Mouse (Mus musculus): Measurements from ENCODE around the gene Grik4.

DNA sequence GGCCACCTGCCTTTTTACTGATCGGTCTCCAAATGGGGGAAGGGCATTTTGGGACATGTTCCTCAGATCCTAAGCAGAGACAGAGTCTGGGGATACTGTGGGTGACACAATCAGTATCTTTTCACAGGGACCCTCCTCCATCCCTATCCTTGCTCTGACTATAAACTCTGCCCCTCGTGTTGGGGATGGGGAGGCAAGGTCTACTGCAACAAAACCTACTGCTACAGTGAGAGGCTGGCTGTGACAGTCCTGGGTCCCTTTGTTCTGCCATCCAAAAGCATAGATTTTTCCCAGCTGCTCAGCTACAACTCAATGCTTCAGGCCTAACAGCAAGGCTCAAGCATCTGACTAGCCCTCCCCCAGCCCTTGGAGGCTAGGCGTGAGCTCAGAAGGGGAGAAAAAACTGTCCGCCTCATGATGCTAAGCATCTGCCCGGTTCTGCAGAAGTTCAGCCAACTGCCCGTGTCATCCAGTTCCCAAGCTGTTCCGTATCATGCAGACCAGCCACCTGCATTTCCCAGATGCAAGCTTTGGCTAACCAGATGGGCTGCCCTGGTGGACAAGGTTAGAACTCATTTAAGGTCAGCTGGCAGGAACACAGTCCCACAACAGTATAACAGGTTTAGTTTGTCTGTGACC lies 207.5 kb downstream of the Grik4 start:
- TF ChIP-seq POLR2A (IDR thresholded peaks at IDR 0.05; ENCODE audit: extremely low read depth, insufficient read depth, low read length) (no peak), CTCF (IDR thresholded peaks at IDR 0.05; ENCODE audit: low read depth, low read length) (no peak)

All from liver, adult 2 months (tissue).